Mouse (Mus musculus) layer of hippocampus, postnatal 14 days (tissue): ENCODE results near the gene Tfcp2l1. TPM values are rescaled to one million over a fixed set of nuclear protein-coding genes. Genes with fewer than 3 reads are reported as not detected.
"Not testable (repeated sequence)": the region's sequence is repeated elsewhere in the genome, so short reads cannot be mapped to it uniquely, and the experiment has no call there.

Experiments
- DNase-seq, 2 experiments: peaks; one replicate each; pipeline ENCODE4 v3.0.0; 2021 to 2022; ENCODE audit warnings: low spot score in 2 of 2, mixed read lengths in 1 of 2
- long read RNA-seq, 2 experiments: library from polyadenylated mRNA; stranded (forward); transcript quantifications; one replicate each; pipeline ENCODE4 v2.0.0; 2021
- total RNA-seq, 2 experiments: library from RNA; stranded (reverse); gene quantifications; 2 replicates each; pipeline ENCODE4 v1.2.3; 2021

The Tfcp2l1 gene
- total RNA-seq, result 1 to 10 TPM; 1.7 to 2.3 TPM
- long read RNA-seq, experiment 1, result 0 reads
- long read RNA-seq, experiment 2, result 0 reads

DNA sequence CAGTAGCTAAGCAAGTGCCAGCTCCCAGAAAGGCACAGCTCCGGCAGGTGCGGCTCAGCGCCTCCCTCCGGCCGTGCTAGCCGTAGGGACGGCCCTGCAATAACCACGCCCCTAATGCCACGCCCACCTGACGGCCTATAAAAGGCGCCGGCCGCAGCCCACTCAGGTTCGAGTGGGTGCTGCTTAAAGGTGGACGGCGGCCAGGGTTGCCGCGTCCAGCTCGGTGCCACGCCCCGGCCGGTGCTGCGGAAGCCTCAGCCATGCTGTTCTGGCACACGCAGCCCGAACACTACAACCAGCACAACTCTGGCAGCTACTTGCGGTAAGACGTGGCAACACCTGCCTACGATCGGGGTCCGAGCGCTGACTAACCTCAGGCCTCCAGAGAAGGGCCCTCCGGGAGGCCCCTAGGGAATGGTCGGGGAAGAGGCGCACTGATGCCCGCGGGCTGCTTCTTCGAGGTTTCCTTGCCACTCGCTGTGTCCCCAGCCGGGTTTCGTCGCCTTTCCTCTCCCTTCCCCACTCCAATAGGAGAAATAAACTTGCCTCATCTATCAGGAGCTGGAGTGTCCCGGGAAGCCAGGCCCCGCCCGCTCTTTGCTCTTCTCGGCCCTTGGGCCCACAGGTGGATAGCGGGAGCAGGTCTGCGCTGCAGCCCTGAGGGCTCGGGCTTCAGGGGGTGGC lies at the start of gene Tfcp2l1:
Tfcp2l1 (plus strand) TSS at position 165 of the 684 bp plus-strand sequence.
- DNase-seq, result peak in 1 of 2 experiments; percentile 16

DNA sequence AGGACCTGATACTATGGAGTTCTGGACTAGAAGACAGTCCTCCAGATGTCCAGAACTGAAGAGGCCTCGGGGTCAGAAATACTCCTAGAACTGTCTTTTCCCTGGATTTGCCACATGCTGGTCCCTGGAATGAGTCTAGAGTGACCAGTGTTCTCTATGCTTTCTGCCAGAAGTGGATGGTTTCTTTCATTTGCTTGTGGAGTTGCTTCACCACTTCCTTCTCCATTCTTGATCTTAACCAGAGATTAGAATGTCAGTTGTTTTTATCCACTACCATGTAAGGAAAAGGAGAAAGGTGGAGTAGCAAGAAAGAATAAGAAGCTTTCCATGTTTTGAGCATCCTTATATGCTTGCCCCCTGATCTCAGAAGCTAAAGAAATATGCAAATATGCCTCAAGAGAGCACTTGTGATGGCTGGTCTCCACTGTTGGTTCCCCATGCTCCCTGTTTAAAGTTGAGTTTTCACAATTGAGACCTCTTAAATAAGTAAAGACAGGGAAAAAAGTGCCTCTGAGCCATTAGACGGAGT lies 47.5 kb upstream of the Tfcp2l1 start:
- no peak for DNase-seq

DNA sequence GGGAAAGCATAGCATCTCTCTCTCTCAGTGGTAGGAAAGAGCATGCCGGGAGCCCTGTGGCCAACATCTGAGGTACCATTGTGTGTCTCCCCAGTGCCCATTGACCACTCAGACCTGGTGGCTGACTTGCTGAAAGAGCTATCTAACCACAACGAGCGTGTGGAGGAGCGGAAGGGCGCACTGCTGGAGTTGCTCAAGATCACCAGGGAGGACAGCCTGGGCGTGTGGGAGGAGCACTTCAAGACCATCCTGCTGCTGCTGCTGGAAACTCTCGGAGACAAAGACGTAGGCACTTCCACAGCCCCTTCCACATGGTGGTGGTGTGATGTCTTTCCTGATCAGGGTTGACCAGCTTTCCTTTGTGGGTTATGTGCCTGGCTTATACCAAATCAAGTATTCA lies 46.6 kb upstream of the Tfcp2l1 start:
- DNase-seq, result no peak

DNA sequence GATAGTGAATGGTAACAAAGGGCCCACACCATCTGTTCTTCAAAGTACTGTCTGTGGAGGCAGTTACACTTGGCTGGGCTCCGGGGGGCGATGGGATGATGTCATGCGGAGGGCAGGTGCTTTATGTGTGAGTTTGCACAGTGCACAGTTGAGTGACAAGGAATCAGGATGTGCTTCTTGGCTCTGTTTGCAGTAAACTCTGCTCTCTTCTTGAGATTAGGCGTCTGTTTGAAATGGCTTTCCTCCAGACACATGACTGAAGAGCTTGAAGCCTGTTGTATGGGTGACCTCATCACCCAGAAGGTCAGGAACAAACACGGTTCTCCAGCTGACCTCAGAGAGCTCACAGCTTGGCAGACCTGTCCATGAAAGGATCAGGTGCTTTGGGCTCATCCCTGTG lies 38.0 kb upstream of the Tfcp2l1 start:
- no peak for DNase-seq

DNA sequence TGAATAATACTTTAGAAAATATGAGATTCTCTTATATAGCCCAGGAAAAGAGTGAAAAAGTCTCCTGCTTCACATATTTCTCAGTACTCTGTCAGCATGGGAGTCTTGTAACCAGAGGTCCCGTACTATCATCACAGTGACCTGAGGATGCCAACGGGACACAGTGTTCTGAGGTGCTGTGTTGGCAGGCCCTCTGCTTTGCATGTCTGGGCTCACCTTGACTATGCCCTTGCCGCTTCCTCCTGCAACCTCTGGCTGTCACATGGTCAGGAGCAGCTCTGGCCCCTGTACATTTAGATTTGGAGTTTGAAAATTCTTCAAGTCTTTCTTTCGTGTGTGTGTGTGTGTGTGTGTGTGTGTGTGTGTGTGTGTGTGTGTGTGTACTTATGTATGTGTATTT lies 34.8 kb upstream of the Tfcp2l1 start:
- no peak for DNase-seq

DNA sequence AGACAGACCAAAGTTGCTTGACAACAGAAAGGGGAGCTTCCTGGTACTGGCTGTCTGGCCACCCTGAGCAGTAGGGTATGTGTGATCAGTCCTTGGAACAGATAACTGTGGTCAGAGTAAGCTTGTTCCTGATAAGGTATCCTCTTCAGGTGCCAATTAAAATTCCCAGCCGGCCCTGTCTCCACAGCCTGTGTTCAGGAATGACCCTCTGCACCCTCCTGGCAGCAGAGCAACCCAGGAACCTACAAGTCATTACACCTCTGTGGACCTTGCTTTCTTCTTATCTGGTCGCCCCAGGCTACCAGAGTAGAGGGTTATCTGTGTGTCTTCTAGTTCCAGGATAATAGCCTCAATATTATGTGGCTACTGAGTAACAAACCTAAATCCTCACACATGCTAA lies 32.4 kb upstream of the Tfcp2l1 start:
- no peak for DNase-seq

DNA sequence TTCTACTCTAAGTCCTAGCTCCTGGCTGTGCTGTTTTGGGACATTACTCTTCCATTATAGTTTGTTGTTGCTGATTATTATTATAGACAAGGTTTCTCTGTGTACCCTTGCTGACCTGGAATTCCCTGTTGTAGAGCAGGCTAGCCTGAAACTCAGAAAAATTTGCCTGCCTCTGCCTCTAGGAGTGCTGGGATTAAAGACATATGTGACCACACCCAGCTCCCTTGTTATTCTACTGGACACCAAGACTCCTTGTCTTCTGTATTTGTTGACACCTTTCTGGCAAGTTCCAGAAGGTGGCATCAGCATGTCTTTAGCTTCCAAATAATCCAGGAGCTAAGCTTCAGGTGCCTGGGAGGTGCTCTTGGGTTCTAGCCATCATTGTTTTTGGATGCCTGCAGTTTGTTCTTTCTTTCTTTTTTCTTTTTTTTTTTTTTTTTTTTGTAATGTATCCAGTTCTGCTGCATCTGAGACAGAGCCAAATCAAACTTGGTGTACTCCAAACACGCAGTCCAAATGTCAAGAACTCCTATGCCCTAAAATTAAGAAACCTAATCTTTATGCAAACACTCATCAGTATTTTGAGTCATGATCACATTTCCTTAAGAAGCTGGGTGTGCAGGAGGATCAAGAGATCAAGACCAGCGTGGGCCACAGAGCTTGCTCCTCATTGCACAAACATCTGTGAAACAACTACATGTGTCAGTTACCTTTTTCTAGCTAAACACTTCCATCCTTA lies 30.1 kb upstream of the Tfcp2l1 start:
- no peak for DNase-seq

DNA sequence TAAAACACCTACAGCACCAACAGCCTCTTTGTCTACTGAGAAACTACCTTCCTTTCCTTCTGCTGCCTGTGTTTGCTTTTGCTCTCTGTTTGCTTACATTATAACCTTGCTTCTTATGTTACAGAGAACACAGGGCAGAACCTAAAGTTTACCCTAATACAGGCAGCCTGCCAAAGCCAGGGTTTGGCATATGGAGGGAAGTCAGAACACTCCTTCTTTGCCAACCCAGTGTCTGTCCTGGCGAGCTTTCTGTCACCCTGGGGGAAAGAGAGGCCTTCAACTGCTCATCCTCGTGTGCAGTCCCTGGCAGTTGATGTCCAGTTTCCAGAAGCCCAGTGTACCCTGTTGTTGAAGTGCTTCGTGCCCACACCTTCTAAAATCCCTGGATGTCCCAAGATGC lies 29.4 kb upstream of the Tfcp2l1 start:
- no peak for DNase-seq

DNA sequence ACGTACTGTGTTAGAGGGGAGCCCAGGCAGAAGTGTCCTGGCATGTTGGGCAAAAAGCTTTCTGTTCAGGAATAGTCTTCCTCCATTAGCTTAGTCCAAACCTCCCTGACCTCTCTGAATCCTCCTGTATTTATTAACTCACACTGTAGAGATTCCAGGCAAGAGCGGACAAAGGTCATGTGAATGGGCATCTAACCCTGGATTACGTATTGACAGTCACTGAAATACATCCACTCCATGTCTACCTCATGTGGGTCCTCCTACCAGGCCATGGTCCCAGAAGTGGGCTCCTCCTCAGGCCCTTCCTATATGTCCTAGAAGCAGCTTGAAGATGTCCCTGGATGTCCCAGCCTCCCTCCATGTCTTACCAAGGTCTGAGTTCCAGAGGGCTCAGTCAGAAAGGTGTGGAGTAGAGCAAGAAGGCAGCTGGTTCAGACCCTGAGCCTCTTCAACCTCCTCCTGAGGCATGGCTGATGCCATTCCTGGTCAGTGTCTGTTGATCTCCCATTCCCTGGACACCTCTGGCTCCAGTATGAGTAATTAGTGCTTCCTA lies 14.0 kb upstream of the Tfcp2l1 start:
- DNase-seq, result no peak

DNA sequence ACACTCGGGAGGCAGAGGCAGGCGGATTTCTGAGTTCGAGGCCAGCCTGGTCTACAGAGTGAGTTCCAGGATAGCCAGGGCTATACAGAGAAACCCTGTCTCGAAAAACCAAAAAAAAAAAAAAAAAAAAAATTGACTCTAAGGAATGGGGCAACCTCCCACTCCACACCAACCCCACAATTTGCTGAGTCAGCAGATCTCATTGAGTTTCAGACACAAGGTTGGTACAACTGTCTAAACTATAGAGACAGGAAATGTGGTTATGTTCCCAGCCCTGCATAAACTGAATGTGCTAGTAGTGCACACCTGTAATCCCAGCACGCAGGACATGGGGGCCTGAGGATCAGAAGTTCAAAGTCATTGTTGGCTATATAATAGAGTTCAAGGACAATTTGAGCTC lies 6.7 kb upstream of the Tfcp2l1 start:
- not testable (repeated sequence) for DNase-seq

DNA sequence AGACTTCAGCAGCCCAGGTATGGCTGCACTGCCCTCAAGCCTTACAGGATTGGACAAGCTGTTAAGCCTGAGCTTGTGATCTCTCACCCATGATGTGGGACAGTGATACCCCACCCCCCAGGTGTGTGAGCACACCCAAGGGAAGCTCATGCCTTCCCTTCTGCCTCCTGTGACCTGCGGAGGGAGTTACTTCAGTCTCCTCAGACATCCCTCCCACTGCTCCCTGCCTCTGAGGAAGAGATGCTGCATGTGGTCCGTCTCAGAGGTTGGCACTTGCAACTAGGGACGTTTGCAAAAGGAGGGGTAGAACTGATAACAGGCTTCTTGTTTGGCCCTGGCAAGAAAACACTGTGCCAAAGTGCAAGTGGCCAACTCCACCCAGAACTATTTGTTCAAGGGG lies 4.9 kb upstream of the Tfcp2l1 start:
- DNase-seq, result no peak

DNA sequence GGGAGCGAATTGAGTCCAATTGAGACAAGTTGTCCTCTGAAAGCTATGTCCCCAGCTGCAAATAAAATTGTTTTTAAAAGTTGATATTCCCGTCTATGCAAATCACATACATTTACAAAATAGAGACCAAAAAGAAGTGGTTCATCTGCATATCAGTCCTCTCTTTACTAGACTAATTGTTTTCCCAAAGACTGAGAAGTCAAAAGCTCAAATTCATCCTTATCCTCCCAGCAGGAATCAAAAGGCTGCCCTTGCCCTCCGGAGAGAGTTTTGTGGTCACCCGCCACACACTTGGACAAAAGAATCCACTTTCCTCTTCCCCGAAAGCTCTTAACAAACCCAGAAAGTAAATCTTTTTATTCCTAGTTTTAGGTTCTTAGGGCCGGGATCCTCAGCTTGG lies 2.3 kb upstream of the Tfcp2l1 start:
- DNase-seq, result no peak

DNA sequence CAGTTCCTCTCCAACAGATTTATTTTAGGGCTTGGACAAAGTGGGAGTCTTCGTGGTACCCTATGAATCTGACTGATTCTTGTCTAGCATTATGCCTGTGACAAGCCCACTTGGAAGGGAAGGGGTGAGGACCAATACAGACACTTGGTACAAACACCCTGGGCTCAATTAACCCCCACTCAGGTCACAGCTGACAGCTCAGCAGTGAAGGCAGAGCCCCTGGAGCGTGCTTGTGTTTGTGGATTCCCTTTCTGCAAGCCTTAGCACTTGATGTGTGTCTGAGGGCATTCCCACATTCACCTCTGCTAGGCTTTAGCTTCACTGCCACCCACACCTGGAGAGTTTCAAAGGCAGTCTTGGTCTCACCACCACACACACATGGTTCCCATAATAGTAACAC lies 1.8 kb upstream of the Tfcp2l1 start:
- DNase-seq, result no peak

DNA sequence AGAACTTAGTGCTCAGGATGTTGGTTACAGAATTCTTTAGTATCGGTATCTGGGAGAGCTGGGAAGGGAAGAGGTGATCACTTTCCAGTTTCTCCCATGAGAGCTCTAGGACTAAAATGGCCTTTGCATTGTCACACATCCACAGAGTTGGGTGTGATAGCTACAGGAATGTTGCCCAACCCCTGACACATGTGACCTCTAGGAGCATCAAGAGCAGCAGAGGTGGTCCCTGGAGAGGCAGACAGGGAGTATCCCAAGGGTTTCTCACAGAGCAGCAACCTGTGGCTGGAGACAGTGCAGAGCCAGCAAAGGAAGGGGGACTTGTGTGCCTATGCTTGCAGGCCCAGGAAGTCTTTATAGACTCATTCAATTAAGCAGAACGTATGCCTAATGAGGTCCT lies 1.3 kb upstream of the Tfcp2l1 start:
- DNase-seq, result no peak

DNA sequence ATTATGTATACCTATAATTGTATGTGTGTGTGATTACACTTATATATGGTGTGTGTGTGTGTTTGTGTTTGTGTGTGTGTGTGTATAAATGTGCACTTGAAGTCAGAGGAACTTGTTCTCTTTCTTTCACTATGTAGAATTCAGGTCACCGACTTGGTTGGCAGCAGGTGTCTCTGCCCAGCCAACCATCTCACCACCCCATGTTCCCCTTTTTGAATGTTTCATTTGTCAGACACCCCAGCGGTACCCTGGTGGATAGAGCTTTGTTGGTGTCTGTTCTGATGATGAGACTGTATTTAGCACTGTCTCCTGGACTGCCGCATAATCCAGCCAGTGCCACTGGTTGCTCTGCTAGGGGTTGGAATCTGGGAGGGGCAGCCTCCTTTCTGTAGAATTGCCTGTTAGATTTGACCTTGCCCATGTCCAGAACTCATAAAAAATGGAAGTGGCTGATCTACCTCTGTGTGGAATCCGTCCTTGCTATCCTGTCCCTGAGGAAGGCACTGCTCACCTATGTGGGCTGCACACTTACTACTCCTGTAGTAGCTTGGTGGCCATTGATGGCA lies 5.8 kb downstream of the Tfcp2l1 start:
- no peak for DNase-seq

DNA sequence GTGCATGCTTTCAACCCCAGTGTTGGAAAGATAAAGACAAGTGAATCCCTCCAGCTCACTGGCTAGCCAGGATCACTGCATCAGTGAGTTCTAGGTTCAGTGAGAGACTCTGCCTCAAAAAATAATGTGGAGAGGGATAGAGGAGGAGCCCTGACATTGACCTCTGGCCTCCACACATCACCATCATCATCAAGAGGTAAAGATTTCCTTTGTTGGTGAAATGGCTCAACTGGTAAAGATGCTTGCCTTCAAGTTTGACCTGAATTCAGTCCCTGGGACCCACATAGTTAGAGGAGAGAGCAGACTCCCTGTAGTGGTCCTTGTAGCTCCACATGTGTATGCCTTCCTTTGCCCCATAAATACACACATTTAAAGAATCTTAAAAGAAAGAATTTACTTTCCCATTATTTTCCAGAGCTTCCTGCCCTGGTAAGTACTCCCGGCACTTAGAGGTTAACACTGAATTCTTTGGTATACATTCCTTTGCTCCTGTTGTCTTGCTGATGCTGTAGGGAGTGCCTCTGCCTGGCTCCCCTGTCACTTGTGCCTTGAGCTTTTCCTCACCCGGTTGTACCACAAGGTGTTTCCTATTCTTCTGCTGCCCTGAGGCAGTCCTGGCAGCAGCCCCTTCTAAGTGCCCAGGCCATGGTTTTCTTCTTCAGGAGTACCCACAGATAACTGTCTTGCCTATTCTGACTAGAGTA lies 14.7 kb downstream of the Tfcp2l1 start:
- no peak for DNase-seq

DNA sequence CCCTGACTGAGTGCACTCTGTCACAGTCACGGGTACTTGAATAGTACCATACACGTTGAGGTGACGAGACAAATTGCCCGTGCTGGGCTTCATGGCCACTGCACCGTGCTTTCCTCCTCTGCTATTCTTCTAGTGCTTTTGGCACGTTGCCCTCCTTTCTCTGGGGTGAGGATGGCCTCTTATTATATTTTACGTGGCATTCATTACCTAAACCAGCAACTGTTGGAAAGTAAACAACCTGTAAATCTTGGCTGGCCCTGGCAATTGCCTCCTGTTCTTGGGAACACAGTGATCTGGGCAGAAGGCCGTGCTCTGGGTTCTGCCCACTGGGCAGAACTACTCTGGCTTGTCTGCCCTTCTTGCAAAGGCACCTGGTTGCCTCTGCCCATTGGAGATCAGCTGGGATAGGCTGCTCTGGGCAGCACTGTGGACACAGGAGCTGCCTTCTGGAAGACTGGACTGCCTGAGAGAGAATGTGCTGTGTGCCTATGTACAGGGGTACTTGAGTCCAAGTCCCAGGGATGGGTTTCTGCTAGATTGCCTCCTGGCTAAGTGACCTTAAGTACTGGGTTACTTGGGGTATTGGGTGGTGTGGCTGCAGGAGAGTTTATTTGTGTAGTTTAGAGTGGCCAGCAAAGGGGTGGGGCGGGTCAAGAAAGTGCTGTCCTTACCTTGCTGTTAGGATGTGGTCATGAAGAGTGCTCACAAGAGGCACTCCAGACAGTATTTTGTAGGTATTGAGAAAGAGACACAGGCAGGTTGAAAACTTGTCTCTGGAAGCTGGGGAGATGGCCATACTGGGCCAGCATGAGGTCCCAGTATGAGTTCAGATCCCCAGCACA lies 15.6 kb downstream of the Tfcp2l1 start:
- DNase-seq, result no peak

DNA sequence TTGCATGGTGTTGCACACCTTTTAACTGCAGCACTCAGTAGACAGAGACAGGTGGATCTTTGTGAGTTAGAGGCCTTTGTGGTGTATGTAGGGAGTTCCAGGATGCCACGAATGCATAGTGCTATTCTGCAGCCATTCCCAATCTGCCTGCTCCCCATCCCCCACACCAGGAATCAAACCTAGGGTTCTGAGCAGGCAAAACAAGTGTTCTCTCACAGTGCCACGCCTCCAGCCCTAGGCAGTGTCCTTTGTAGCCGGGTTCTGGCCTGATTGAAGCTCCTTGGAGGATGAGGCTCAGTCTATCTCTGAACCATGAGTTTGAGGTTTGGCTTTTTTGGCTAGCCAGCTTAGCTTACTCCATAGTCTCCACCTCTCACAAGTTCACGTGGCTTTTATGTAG lies 18.0 kb downstream of the Tfcp2l1 start:
- no peak for DNase-seq

DNA sequence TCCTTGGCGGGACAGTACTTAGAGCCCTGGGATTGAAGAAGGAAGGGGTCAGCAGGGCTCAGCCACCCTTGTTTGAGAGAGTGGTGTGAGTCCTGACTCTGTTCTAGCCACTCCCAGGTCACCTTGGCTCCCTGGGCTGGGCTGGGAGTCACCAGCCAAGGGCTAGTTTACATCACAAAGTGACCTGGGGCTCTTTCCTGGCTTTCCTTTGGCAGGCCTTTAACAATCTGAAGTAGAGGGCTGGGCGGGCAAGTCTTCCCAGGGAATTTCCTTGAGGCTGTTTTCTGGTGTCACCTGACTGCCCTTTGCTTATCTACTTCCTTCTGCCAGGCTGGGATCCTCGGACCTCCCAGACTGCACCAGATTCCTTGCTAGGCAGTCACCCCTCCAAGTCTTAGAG lies 20.3 kb downstream of the Tfcp2l1 start:
- DNase-seq, result no peak
